Mouse (Mus musculus): ENCODE results near the gene Specc1l. TPM values are rescaled to one million over a fixed set of nuclear protein-coding genes. Genes with fewer than 3 reads are reported as not detected.

The Specc1l gene
- polyA plus RNA-seq, 1 experiment from 2014 or later, result 47.3 TPM

DNA sequence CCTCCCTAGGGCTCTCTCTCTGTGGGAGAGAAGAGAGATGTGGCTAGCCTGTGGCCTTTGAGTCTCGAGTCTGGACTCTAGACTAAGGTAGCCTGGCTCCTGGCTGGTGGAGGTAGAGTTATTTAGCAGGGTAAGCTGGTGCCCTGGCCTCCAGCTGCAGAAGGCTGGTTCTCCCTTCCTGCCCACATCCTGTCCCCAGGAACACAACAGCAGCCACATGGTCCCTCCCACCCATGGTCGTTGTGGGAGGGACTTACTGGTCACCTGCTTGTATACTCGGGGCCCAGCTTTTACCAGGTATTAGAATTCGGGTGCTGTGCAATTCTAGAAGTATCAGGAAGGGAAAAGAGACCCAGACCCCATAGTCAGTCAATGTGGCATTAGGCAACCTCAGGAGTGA lies 108.4 kb downstream of the Specc1l start:
- no peak overlapping the region for H3K4me3 ChIP-seq
- H3K4me2 ChIP-seq, result no peak overlapping the region
- peaks cover 27% of the 10 kb centered on the region for H3K27me3 ChIP-seq
- H3K4me1 ChIP-seq, result peaks cover 45% of the 10 kb centered on the region
- H3K27ac ChIP-seq, result no peak overlapping the region
- H3K9ac ChIP-seq, result no peak overlapping the region
- no peak for ATAC-seq (ENCODE audit: borderline replicate concordance, extremely low read depth, low FRiP score, low TSS enrichment)
- no peaks in the 10 kb centered on the region for H3K9me3 ChIP-seq
- H3K36me3 ChIP-seq, result no peaks in the 10 kb centered on the region
- WGBS, result 45% methylated on average over 4 of the region's 4 CpGs

DNA sequence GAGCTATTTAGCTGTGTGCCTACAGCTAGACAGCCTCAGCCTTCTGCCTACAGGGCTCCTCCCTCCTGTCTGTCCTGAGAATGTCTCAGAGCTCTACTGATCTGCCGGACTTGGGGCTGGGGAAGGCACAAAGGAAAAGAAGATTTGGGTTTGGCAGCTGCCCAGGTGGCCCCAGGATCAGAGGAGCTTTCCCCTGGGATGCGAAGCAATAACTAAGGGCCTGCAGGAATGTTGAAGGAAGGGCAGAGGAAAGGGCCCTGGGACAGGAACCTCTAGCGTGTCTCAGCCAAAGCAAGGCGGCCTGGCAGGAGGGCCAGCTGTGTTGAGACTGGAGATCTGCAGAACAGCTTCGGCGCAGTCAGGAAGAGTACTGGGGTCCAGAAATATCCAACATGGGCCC lies 111.1 kb downstream of the Specc1l start:
- H3K4me2 ChIP-seq, result no peak overlapping the region
- peaks cover 40% of the 10 kb centered on the region for H3K4me1 ChIP-seq
- peaks cover 17% of the 10 kb centered on the region for H3K27me3 ChIP-seq
- no peaks in the 10 kb centered on the region for H3K9me3 ChIP-seq
- no peak overlapping the region for H3K4me3 ChIP-seq
- H3K27ac ChIP-seq, result no peak overlapping the region
- H3K36me3 ChIP-seq, result no peaks in the 10 kb centered on the region
- no peak overlapping the region for H3K9ac ChIP-seq
- 47% methylated on average over 6 of the region's 6 CpGs for WGBS
- ATAC-seq (ENCODE audit: borderline replicate concordance, extremely low read depth, low FRiP score, low TSS enrichment), result no peak

- peaks cover 8% of the 10 kb centered on the region; the same call in 1 of the 2 replicates for H3K27me3 ChIP-seq
- H3K9ac ChIP-seq, result no peak overlapping the region
- H3K27ac ChIP-seq, result no peak overlapping the region
- WGBS, result 41% methylated on average over 8 of the region's 8 CpGs
- no peaks in the 10 kb centered on the region for H3K9me3 ChIP-seq
- no peak for ATAC-seq (ENCODE audit: borderline replicate concordance, extremely low read depth, low FRiP score, low TSS enrichment)
- H3K36me3 ChIP-seq, result no peaks in the 10 kb centered on the region
- peaks cover 40% of the 10 kb centered on the region for H3K4me1 ChIP-seq
- H3K4me3 ChIP-seq, result no peak overlapping the region
- H3K4me2 ChIP-seq, result no peak overlapping the region
Observed at GRCm38 (mm10) chr10:75323986-75324385, 112.1 kb downstream of the Specc1l start.

GRCm38 (mm10) chr10:75324391-75324790 lies 112.5 kb downstream of the Specc1l start:
- Histone ChIP-seq H3K9me3 (no peaks in the 10 kb centered on the region), H3K27ac (no peak overlapping the region), H3K4me1 (peaks cover 40% of the 10 kb centered on the region), H3K4me3 (no peak overlapping the region), H3K36me3 (no peaks in the 10 kb centered on the region), H3K27me3 (peaks cover 3% of the 10 kb centered on the region; the same call in 1 of the 2 replicates), H3K4me2 (no peak overlapping the region), H3K9ac (no peak overlapping the region)
- 58% methylated on average over 10 of the region's 10 CpGs for WGBS
- ATAC-seq (ENCODE audit: borderline replicate concordance, extremely low read depth, low FRiP score, low TSS enrichment), result no peak

DNA sequence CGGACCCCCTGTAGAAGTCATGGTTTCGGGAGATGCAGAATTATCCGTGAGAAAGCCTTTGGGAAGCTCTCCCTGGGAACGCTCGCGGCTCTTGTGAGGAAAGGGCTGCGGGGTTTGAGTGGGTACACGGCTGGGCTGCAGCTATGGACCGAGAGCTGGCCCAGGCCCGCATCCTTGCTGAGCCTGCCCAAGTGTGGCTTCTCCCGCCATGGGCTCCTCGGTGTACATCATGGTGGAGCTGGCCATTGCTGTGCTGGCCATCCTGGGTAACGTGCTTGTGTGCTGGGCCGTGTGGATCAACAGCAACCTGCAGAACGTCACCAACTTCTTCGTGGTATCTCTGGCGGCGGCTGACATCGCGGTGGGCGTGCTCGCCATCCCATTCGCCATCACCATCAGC lies 113.9 kb downstream of the Specc1l start:
- Histone ChIP-seq H3K27ac (no peak overlapping the region), H3K36me3 (no peaks in the 10 kb centered on the region), H3K27me3 (no peaks in the 10 kb centered on the region), H3K9ac (no peak overlapping the region), H3K4me2 (no peak overlapping the region), H3K9me3 (no peaks in the 10 kb centered on the region), H3K4me1 (peaks cover 40% of the 10 kb centered on the region), H3K4me3 (no peak overlapping the region)
- WGBS, result 95% methylated on average over 23 of the region's 23 CpGs
- no peak for ATAC-seq (ENCODE audit: borderline replicate concordance, extremely low read depth, low FRiP score, low TSS enrichment)

DNA sequence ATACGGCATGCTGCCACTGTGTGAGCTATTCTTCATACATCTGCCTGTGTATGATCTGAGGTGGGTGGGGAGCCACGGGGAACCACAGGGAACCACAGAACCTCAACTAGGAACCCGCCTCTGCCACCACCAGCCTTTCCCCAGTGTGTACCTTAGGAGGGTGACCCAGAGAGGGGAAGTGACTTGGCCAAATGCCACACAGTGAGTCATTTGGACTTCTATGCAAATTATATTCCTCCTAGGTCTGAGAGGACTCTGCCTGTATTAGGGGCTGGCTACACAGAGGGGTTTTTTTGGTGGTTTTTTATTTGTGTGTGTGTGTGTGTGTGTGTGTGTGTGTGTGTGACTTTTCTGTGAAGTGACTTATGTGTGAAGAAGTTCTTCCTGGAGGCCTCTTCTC lies 114.7 kb downstream of the Specc1l start:
- Histone ChIP-seq H3K4me2 (no peak overlapping the region), H3K27ac (0 out of 2 replicates have a peak overlapping the region, but pooled peaks have one; percentile 15), H3K9ac (no peak overlapping the region), H3K9me3 (no peaks in the 10 kb centered on the region), H3K36me3 (no peaks in the 10 kb centered on the region), H3K4me1 (peaks cover 40% of the 10 kb centered on the region), H3K27me3 (no peaks in the 10 kb centered on the region), H3K4me3 (no peak overlapping the region)
- 48% methylated on average over 3 of the region's 3 CpGs for WGBS
- peak; percentile 33 for ATAC-seq (ENCODE audit: borderline replicate concordance, extremely low read depth, low FRiP score, low TSS enrichment)

DNA sequence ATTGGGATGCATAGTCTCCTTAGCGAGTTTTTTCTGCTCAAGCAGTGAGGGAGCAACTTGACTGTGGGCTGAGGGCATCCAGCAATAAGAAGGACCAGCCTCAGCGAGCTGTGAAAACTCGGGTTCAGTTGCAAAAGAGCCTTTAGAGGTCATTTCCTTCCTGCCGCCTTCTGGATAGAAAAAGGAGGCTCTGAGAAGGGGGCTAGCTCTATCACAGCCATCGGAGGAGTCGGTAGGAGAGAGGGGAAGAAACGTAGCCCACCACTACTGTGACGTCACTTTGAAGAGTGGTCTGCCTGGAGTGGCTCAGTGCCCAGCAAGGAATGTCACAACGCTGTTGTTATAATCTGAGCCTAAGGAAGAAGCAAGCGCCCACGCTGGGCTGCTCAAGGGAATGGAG lies 115.2 kb downstream of the Specc1l start:
- Histone ChIP-seq H3K9ac (no peak overlapping the region), H3K4me1 (peaks cover 45% of the 10 kb centered on the region), H3K36me3 (0 out of 2 replicates have a peak, but pooled peaks cover 3% of the 10 kb centered on the region), H3K4me3 (no peak overlapping the region), H3K27me3 (no peaks in the 10 kb centered on the region), H3K27ac (peak overlapping the region; percentile 30; the same call in 1 of the 2 replicates), H3K9me3 (no peaks in the 10 kb centered on the region), H3K4me2 (no peak overlapping the region)
- no peak for ATAC-seq (ENCODE audit: borderline replicate concordance, extremely low read depth, low FRiP score, low TSS enrichment)
- 46% methylated on average over 11 of the region's 11 CpGs for WGBS

DNA sequence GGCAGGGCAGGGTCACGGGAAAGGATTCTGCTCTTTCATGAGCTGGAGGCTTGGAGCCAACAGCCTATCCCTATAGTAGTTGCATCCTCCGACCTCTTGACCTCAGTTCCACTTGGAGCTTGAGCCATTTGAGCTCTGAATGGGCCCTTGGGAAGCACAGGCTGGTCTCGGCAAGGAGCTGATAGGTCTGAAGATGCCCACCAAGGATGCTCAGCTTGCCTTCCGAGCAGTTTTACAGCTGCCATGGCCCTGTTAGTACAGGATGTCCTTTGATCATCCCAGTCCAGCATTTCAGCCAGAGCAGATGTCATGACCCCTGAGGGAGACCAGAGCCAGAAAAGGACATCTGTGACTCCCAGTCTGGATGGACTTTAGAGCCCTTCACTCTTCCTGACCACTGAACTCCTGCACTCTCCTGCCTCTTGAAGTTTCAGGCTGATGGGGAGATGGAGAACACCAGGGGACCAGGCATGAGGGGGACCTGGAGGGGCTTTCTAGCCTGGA lies 116.4 kb downstream of the Specc1l start:
- Histone ChIP-seq H3K9ac (no peak overlapping the region), H3K4me2 (no peak overlapping the region), H3K27me3 (no peaks in the 10 kb centered on the region), H3K9me3 (no peaks in the 10 kb centered on the region), H3K4me1 (peaks cover 38% of the 10 kb centered on the region), H3K36me3 (0 out of 2 replicates have a peak, but pooled peaks cover 3% of the 10 kb centered on the region), H3K27ac (no peak overlapping the region), H3K4me3 (no peak overlapping the region)
- 75% methylated on average over 4 of the region's 4 CpGs for WGBS
- ATAC-seq (ENCODE audit: borderline replicate concordance, extremely low read depth, low FRiP score, low TSS enrichment), result no peak

GRCm38 (mm10) chr10:75332268-75332667 lies 120.4 kb downstream of the Specc1l start:
- H3K9me3 ChIP-seq, result no peaks in the 10 kb centered on the region
- no peak overlapping the region for H3K27ac ChIP-seq
- peak; percentile 64; the same call in 1 of the 2 replicates for ATAC-seq (ENCODE audit: borderline replicate concordance, extremely low read depth, low FRiP score, low TSS enrichment)

GRCm38 (mm10) chr10:75333176-75333776 lies 121.4 kb downstream of the Specc1l start:
- WGBS, result 92% methylated on average over 23 of the region's 23 CpGs
- H3K4me3 ChIP-seq, result no peak overlapping the region
- H3K36me3 ChIP-seq, result 0 out of 2 replicates have a peak, but pooled peaks cover 3% of the 10 kb centered on the region
- no peaks in the 10 kb centered on the region for H3K9me3 ChIP-seq
- no peak overlapping the region for H3K9ac ChIP-seq
- ATAC-seq (ENCODE audit: borderline replicate concordance, extremely low read depth, low FRiP score, low TSS enrichment), result peak; percentile 21; the same call in 1 of the 2 replicates
- no peak overlapping the region for H3K4me2 ChIP-seq
- H3K27me3 ChIP-seq, result no peaks in the 10 kb centered on the region
- peaks cover 16% of the 10 kb centered on the region for H3K4me1 ChIP-seq
- no peak overlapping the region for H3K27ac ChIP-seq

More at GRCm38 (mm10) chr10:75332268-75332667, 120.4 kb downstream of the Specc1l start:
- no peaks in the 10 kb centered on the region for H3K27me3 ChIP-seq
- no peak overlapping the region for H3K4me3 ChIP-seq
- 55% methylated on average over 3 of the region's 3 CpGs for WGBS
- H3K36me3 ChIP-seq, result 0 out of 2 replicates have a peak, but pooled peaks cover 3% of the 10 kb centered on the region
- H3K4me1 ChIP-seq, result peaks cover 21% of the 10 kb centered on the region
- H3K9ac ChIP-seq, result no peak overlapping the region
- H3K4me2 ChIP-seq, result no peak overlapping the region

- ATAC-seq (ENCODE audit: borderline replicate concordance, extremely low read depth, low FRiP score, low TSS enrichment), result no peak
- no peak overlapping the region for H3K27ac ChIP-seq
- H3K4me3 ChIP-seq, result no peak overlapping the region
- no peaks in the 10 kb centered on the region for H3K9me3 ChIP-seq
- no peak overlapping the region for H3K4me2 ChIP-seq
- no peaks in the 10 kb centered on the region for H3K27me3 ChIP-seq
- no peak overlapping the region for H3K9ac ChIP-seq
- peaks cover 16% of the 10 kb centered on the region for H3K4me1 ChIP-seq
- H3K36me3 ChIP-seq, result 0 out of 2 replicates have a peak, but pooled peaks cover 3% of the 10 kb centered on the region
- 48% methylated on average over 7 of the region's 7 CpGs for WGBS
Observed at GRCm38 (mm10) chr10:75334175-75334574, 122.3 kb downstream of the Specc1l start.

DNA sequence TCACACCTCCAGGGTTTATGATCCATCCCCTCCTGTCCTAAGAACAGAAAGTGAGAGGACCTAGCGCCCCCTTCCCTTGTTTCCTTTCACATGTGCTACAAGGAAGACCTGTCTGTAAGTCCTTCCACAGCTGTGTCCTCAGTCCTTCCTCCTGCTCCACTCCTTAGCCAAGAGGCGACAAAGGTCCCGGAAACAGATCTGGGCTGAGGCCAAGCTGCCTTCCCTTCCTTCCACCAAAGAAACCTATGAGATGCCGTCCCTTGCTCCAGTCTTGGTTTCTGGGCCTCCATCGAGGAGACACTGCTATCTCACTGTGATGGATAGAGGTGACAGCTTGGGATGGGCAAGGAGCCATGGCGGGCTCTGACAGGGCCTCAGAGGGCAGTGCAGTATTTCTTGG lies 123.2 kb downstream of the Specc1l start:
- Histone ChIP-seq H3K4me2 (no peak overlapping the region), H3K4me3 (no peak overlapping the region)

More for the DNA sequence above, 123.2 kb downstream of the Specc1l start:
- Histone ChIP-seq H3K27ac (no peak overlapping the region), H3K9ac (no peak overlapping the region), H3K9me3 (no peaks in the 10 kb centered on the region), H3K36me3 (0 out of 2 replicates have a peak, but pooled peaks cover 3% of the 10 kb centered on the region), H3K27me3 (no peaks in the 10 kb centered on the region), H3K4me1 (peaks cover 16% of the 10 kb centered on the region)
- no peak for ATAC-seq (ENCODE audit: borderline replicate concordance, extremely low read depth, low FRiP score, low TSS enrichment)
- 61% methylated on average over 6 of the region's 6 CpGs for WGBS
